Mouse (Mus musculus) erythroblast, adult 5-6 weeks (primary cell): ENCODE measurements around the gene Rela. TPM values are rescaled to one million over a fixed set of nuclear protein-coding genes. Genes with fewer than 3 reads are reported as not detected.

Source experiments
- ATAC-seq: replicated peaks from 2 replicates; pipeline ENCODE4 v1.8.0; 2016; ENCODE audit warnings: moderate number of reproducible peaks, mild to moderate bottlenecking, moderate TSS enrichment, inconsistent platforms; ENCODE audit not compliant: poor library complexity, low FRiP score, severe bottlenecking
- total RNA-seq, 2 experiments: library from RNA; stranded (forward) in 1 of 2; stranded (reverse) in 1 of 2; fragments of 150-400 nt in 1 of 2; fragments of 200-764, 138-1000 nt in 1 of 2; gene quantifications; 2 replicates each; pipeline versions ENCODE4 v1.2.3 to v1.2.4; 2015 to 2017; ENCODE audit warnings: low replicate concordance in 2 of 2

The Rela gene
- total RNA-seq, 2 experiments from 2014 or later, result 13.1 to 22.0 TPM

GRCm38 (mm10) chr19:5632120-5632519 is 5.2 kb upstream of the Rela start:
- ATAC-seq, result no peak

- ATAC-seq, result no peak
Measured at GRCm38 (mm10) chr19:5636036-5636570, 1.2 kb upstream of the Rela start.

GRCm38 (mm10) chr19:5636571-5637041 is 677 bp upstream of the Rela start:
- ATAC-seq, result no peak; the same call in 1 of the 2 replicates

- ATAC-seq, result no peak
Measured at GRCm38 (mm10) chr19:5638416-5639005, 1.2 kb downstream of the Rela start.

- ATAC-seq, result no peak
Measured at GRCm38 (mm10) chr19:5640339-5640738, 3.1 kb downstream of the Rela start.

GRCm38 (mm10) chr19:5641021-5641420 is 3.7 kb downstream of the Rela start:
- no peak for ATAC-seq

- ATAC-seq, result no peak
Measured at GRCm38 (mm10) chr19:5641641-5642040, 4.4 kb downstream of the Rela start.

GRCm38 (mm10) chr19:5645280-5645679 is 8.0 kb downstream of the Rela start:
- no peak for ATAC-seq

GRCm38 (mm10) chr19:5646731-5647330 is 9.5 kb downstream of the Rela start:
- ATAC-seq, result no peak

- ATAC-seq, result no peak
Measured at GRCm38 (mm10) chr19:5647791-5648190, 10.5 kb downstream of the Rela start.

- ATAC-seq, result peak; percentile 63
Measured at GRCm38 (mm10) chr19:5648401-5649297, 11.4 kb downstream of the Rela start.

GRCm38 (mm10) chr19:5649298-5649741 is 12.0 kb downstream of the Rela start:
- ATAC-seq, result no peak

GRCm38 (mm10) chr19:5651502-5652274 is 14.4 kb downstream of the Rela start:
- no peak for ATAC-seq

GRCm38 (mm10) chr19:5652570-5652969 is 15.3 kb downstream of the Rela start:
- no peak for ATAC-seq

GRCm38 (mm10) chr19:5653969-5654719 is 16.9 kb downstream of the Rela start:
- no peak for ATAC-seq

GRCm38 (mm10) chr19:5654720-5655298 is 17.5 kb downstream of the Rela start:
- ATAC-seq, result no peak

GRCm38 (mm10) chr19:5660942-5661751 is 23.9 kb downstream of the Rela start:
- no peak for ATAC-seq

GRCm38 (mm10) chr19:5662310-5662709 is 25.0 kb downstream of the Rela start:
- ATAC-seq, result no peak
